Mouse (Mus musculus) neural tube, embryonic 11.5 days (tissue): ENCODE results near the gene Hdlbp. TPM values are rescaled to one million over a fixed set of nuclear protein-coding genes. Genes with fewer than 3 reads are reported as not detected.

ENCODE experiments used
- polyA plus RNA-seq: library from polyadenylated mRNA; unstranded; fragments of >200 nt; fragmentation: Nextera tagmentation; extraction: Ambion mirVana; gene quantifications from 2 replicates; pipeline ENCODE4 v1.2.1, GENCODE M21; 2014

Hdlbp gene
- polyA plus RNA-seq, 1 experiment from 2014 or later, result 95.7 TPM

Other genes starting within 250 kb of the Hdlbp start
- 5.3 and 6.6 TPM in 2 replicates for gene Sned1, start 243.0 kb downstream of the Hdlbp start, polyA plus RNA-seq
- 34.5 and 38.5 TPM in 2 replicates for gene Mterf4, start 172.9 kb downstream of the Hdlbp start, polyA plus RNA-seq
- gene Ppp1r7, start 136.0 kb downstream of the Hdlbp start, polyA plus RNA-seq, result 78.2 and 79.0 TPM in 2 replicates
- gene Pask, start 135.3 kb downstream of the Hdlbp start, polyA plus RNA-seq, result 17.4 and 18.9 TPM in 2 replicates
- gene Ano7, start 104.9 kb downstream of the Hdlbp start, polyA plus RNA-seq, result 0.23 and 0.32 TPM in 2 replicates
- 6.0 TPM in 2 replicates for gene Farp2, start 33.3 kb upstream of the Hdlbp start, polyA plus RNA-seq
- gene Stk25, start 179.8 kb upstream of the Hdlbp start, polyA plus RNA-seq, result 236 and 251 TPM in 2 replicates
- 32.2 and 32.3 TPM in 2 replicates for gene Bok, start 206.8 kb upstream of the Hdlbp start, polyA plus RNA-seq